Mouse (Mus musculus) lung, embryonic 15.5 days (tissue): Measurements from ENCODE around the gene Trappc2l. TPM values are rescaled to one million over a fixed set of nuclear protein-coding genes. Genes with fewer than 3 reads are reported as not detected.

Experiments used
- ATAC-seq: fragments of 200-750 bp; cut with Nextera tagmentation; 2 replicates; pipeline ENCODE4 v1.8.0; 2017; ENCODE audit warnings: moderate number of reproducible peaks, borderline replicate concordance; ENCODE audit not compliant: low FRiP score, low TSS enrichment; ENCODE audit errors: extremely low read depth
- H3K27ac ChIP-seq: fragments of 300-500 bp; sonication (generic); 2 replicates; pipeline ENCODE4 v1.5.1; 2015; ENCODE audit warnings: moderate library complexity, mild to moderate bottlenecking, inconsistent platforms
- H3K27me3 ChIP-seq: fragments of 300-500 bp; sonication (generic); 2 replicates; pipeline ENCODE4 v1.6.1; 2015; ENCODE audit warnings: inconsistent platforms
- H3K36me3 ChIP-seq: fragments of 300-500 bp; sonication (generic); 2 replicates; pipeline ENCODE4 v1.6.1; 2015; ENCODE audit warnings: inconsistent platforms
- H3K4me1 ChIP-seq: fragments of 300-500 bp; sonication (generic); 2 replicates; pipeline ENCODE4 v1.6.1; 2015; ENCODE audit warnings: inconsistent platforms
- H3K4me2 ChIP-seq: fragments of 300-500 bp; sonication (generic); 2 replicates; pipeline ENCODE4 v1.6.1; 2015; ENCODE audit warnings: inconsistent platforms, mild to moderate bottlenecking, moderate library complexity
- H3K4me3 ChIP-seq: fragments of 300-500 bp; sonication (generic); 2 replicates; pipeline ENCODE4 v1.5.1; 2015; ENCODE audit warnings: mild to moderate bottlenecking, inconsistent platforms
- H3K9ac ChIP-seq: fragments of 300-500 bp; sonication (generic); 2 replicates; pipeline ENCODE4 v1.6.1; 2015; ENCODE audit warnings: inconsistent platforms
- H3K9me3 ChIP-seq: fragments of 300-500 bp; sonication (generic); 2 replicates; pipeline ENCODE4 v1.6.1; 2016; ENCODE audit warnings: inconsistent platforms
- WGBS: fragments of 180-500 bp; shearing (Covaris S2); methylation state at CpG from one replicate; pipeline ENCODE4 v1.1.7; 2015; 5-methylcytosine and 5-hydroxymethylcytosine counted together
- polyA plus RNA-seq: library from polyadenylated mRNA; unstranded; fragments of >200 nt; fragmentation: Nextera tagmentation; extraction: Ambion mirVana; gene quantifications from 2 replicates; pipeline ENCODE4 v1.2.1, GENCODE M21; 2015

The Trappc2l gene
- 49.5 and 53.0 TPM in 2 replicates for polyA plus RNA-seq

GRCm38 (mm10) chr8:122611295-122612133 is at the start of gene Trappc2l, which contains the start of gene Galns:
Gene Trappc2l (plus strand): TSS chr8:122611640.
Gene Galns (minus strand): TSS chr8:122611463.
- H3K36me3 ChIP-seq = 0 out of 2 replicates have a peak, but pooled peaks cover 3% of the 10 kb centered on the region
- peak within 1 kb of the TSS; percentile 60 for H3K4me3 ChIP-seq
- H3K27me3 ChIP-seq = no peaks in the 10 kb centered on the region
- peak within 1 kb of the TSS; percentile 62 for H3K9ac ChIP-seq
- no peaks in the 10 kb centered on the region for H3K9me3 ChIP-seq
- ATAC-seq = peak; percentile 97
- peak within 1 kb of the TSS; percentile 83 for H3K27ac ChIP-seq
- under 1% methylated on average over 57 of the region's 57 CpGs for WGBS
- H3K4me2 ChIP-seq = peak within 1 kb of the TSS; percentile 90
- peaks cover 42% of the 10 kb centered on the region for H3K4me1 ChIP-seq

DNA sequence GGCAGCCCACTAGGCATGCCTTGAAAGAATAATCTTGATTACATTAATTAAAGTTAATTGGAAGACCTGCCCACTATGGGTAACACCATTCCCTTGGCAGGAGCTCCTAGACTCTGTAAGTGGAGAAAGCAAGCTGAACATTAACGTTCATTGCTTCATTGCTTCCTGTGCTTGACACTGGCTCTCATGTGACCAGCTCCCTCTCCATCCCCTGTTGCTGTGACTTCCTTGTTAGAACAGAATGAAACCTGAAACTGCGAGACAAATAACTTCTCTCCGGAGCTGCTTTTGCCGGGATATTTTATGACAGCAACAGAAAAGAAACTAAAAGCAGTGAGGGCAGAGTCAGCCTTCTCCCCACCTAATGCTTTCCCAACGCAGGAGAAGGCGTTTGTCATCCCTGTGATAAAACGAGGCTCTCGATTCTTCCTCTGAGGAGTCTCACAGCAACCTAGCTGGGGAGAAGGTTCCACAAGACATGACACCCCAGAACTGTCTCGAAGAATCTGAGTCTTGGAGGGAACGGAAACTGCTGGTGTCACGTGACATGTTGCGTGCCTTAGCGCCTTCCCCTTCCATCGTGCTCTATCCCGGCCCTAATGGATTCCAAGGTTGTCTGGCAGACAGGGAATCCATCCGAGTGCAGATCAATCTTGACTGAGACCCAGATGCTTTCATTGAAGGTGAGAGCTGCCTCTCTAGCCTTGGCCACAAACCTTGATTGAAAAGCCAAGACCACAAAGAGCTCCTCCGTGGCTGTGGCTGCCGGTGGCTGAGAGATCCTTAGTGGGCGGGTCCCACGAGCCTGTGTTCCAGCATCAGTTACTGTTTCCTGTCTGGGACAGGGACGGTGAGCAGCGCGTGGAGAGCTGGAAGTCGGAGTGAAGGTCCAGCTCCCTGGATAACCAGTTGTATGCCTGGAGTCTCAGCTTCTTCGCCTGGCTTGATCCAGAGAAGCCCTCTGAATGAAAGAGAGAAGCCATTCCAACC is 46.8 kb upstream of the Trappc2l start:
- 74% methylated on average over 25 of the region's 25 CpGs for WGBS
- H3K4me2 ChIP-seq = no peak overlapping the region
- no peak for ATAC-seq

GRCm38 (mm10) chr8:122566766-122567165 is 44.7 kb upstream of the Trappc2l start:
- Histone ChIP-seq H3K27me3 (no peaks in the 10 kb centered on the region), H3K9ac (peak overlapping the region; percentile 63), H3K36me3 (peaks cover 22% of the 10 kb centered on the region), H3K4me2 (peak overlapping the region; percentile 88), H3K4me3 (peak overlapping the region; percentile 91), H3K27ac (peak overlapping the region; percentile 97), H3K9me3 (no peaks in the 10 kb centered on the region), H3K4me1 (peaks cover 25% of the 10 kb centered on the region)
- ATAC-seq = no peak
- 15% methylated on average over 6 of the region's 6 CpGs for WGBS

More for the DNA sequence above, 46.8 kb upstream of the Trappc2l start:
- no peak overlapping the region for H3K27ac ChIP-seq
- H3K4me1 ChIP-seq = peaks cover 21% of the 10 kb centered on the region
- H3K9me3 ChIP-seq = no peaks in the 10 kb centered on the region
- no peaks in the 10 kb centered on the region for H3K27me3 ChIP-seq
- H3K9ac ChIP-seq = no peak overlapping the region
- peaks cover under 1% of the 10 kb centered on the region for H3K36me3 ChIP-seq
- H3K4me3 ChIP-seq = no peak overlapping the region

GRCm38 (mm10) chr8:122567361-122568108 is 43.9 kb upstream of the Trappc2l start, which contains the start of gene Cdt1:
Gene Cdt1 (plus strand): TSS chr8:122568015.
- Histone ChIP-seq H3K9ac (peak within 1 kb of the TSS; percentile 90), H3K9me3 (no peaks in the 10 kb centered on the region), H3K27me3 (no peaks in the 10 kb centered on the region), H3K4me1 (peaks cover 25% of the 10 kb centered on the region), H3K27ac (peak within 1 kb of the TSS; percentile 97), H3K36me3 (peaks cover 29% of the 10 kb centered on the region), H3K4me2 (peak within 1 kb of the TSS; percentile 88), H3K4me3 (peak within 1 kb of the TSS; percentile 91)
- ATAC-seq = peak; percentile 97
- WGBS = under 1% methylated on average over 62 of the region's 62 CpGs

- peak overlapping the region; percentile 91 for H3K4me3 ChIP-seq
- under 1% methylated on average over 34 of the region's 34 CpGs for WGBS
- peak overlapping the region; percentile 90 for H3K9ac ChIP-seq
- peak overlapping the region; percentile 97 for H3K27ac ChIP-seq
- no peaks in the 10 kb centered on the region for H3K27me3 ChIP-seq
- ATAC-seq = peak; percentile 37
- peaks cover 35% of the 10 kb centered on the region for H3K36me3 ChIP-seq
- no peaks in the 10 kb centered on the region for H3K9me3 ChIP-seq
- H3K4me2 ChIP-seq = peak overlapping the region; percentile 88
- H3K4me1 ChIP-seq = peaks cover 25% of the 10 kb centered on the region
Measured at GRCm38 (mm10) chr8:122568109-122568504, 43.3 kb upstream of the Trappc2l start.

- peaks cover 25% of the 10 kb centered on the region for H3K4me1 ChIP-seq
- H3K4me3 ChIP-seq = peak overlapping the region; percentile 91
- H3K36me3 ChIP-seq = peaks cover 41% of the 10 kb centered on the region
- ATAC-seq = no peak
- no peaks in the 10 kb centered on the region for H3K9me3 ChIP-seq
- 10% methylated on average over 10 of the region's 10 CpGs for WGBS
- peak overlapping the region; percentile 88 for H3K4me2 ChIP-seq
- 0 out of 2 replicates have a peak overlapping the region, but pooled peaks have one; percentile 1 for H3K27ac ChIP-seq
- H3K9ac ChIP-seq = peak overlapping the region; percentile 90
- H3K27me3 ChIP-seq = no peaks in the 10 kb centered on the region
Measured at GRCm38 (mm10) chr8:122568881-122569309, 42.5 kb upstream of the Trappc2l start.

GRCm38 (mm10) chr8:122569329-122569728 is 42.1 kb upstream of the Trappc2l start:
- Histone ChIP-seq H3K4me1 (peaks cover 26% of the 10 kb centered on the region), H3K4me2 (peak overlapping the region; percentile 88), H3K27ac (0 out of 2 replicates have a peak overlapping the region, but pooled peaks have one; percentile 1), H3K9me3 (no peaks in the 10 kb centered on the region), H3K27me3 (no peaks in the 10 kb centered on the region), H3K36me3 (peaks cover 41% of the 10 kb centered on the region), H3K4me3 (peak overlapping the region; percentile 91), H3K9ac (peak overlapping the region; percentile 90)
- WGBS = 39% methylated on average over 9 of the region's 9 CpGs
- ATAC-seq = no peak

DNA sequence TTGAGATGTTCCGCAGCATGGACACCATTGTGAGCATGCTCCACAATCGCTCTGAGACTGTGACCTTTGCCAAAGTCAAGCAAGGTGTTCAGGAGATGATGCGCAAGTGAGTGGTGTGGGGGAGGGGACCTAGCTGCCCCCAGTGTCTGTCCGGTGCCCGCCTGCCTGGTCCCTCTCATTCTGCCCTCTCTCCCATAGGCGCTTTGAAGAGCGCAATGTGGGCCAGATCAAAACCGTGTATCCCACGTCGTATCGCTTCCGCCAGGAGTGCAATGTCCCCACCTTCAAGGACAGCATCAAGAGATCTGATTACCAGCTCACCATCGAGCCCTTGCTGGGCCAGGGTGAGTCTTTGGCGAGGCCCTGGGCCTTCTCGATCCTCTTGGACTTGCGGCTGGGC is 41.4 kb upstream of the Trappc2l start:
- Histone ChIP-seq H3K27me3 (no peaks in the 10 kb centered on the region), H3K4me1 (peaks cover 32% of the 10 kb centered on the region), H3K9ac (no peak overlapping the region), H3K4me3 (no peak overlapping the region), H3K36me3 (peaks cover 41% of the 10 kb centered on the region), H3K27ac (no peak overlapping the region), H3K9me3 (no peaks in the 10 kb centered on the region), H3K4me2 (peak overlapping the region; percentile 88; the same call in 1 of the 2 replicates)
- WGBS = 92% methylated on average over 16 of the region's 16 CpGs
- no peak for ATAC-seq

- Histone ChIP-seq H3K27ac (no peak overlapping the region), H3K36me3 (peaks cover 41% of the 10 kb centered on the region), H3K4me3 (no peak overlapping the region), H3K9ac (no peak overlapping the region), H3K4me1 (peaks cover 44% of the 10 kb centered on the region), H3K27me3 (no peaks in the 10 kb centered on the region), H3K4me2 (no peak overlapping the region), H3K9me3 (no peaks in the 10 kb centered on the region)
- ATAC-seq = no peak
- WGBS = 85% methylated on average over 11 of the region's 11 CpGs
Measured at GRCm38 (mm10) chr8:122571153-122571552, 40.3 kb upstream of the Trappc2l start.

- no peaks in the 10 kb centered on the region for H3K27me3 ChIP-seq
- no peak for ATAC-seq
- H3K9ac ChIP-seq = no peak overlapping the region
- H3K9me3 ChIP-seq = no peaks in the 10 kb centered on the region
- H3K27ac ChIP-seq = no peak overlapping the region
- H3K4me1 ChIP-seq = peaks cover 41% of the 10 kb centered on the region
- no peak overlapping the region for H3K4me3 ChIP-seq
- WGBS = 89% methylated on average over 17 of the region's 17 CpGs
- H3K4me2 ChIP-seq = no peak overlapping the region
- peaks cover 41% of the 10 kb centered on the region for H3K36me3 ChIP-seq
Measured at GRCm38 (mm10) chr8:122571750-122572267, 39.6 kb upstream of the Trappc2l start.
